Comparison of ENCODE assay signal across 10 mouse cellular contexts in genomic region chr9:91350861-91351291, GRCm38 (mm10). TPM values are rescaled to one million over a fixed set of nuclear protein-coding genes. Genes with fewer than 3 reads are reported as not detected.
DNase-seq lines count a peak whose midpoint lies in the region; ATAC-seq and TF ChIP-seq lines count a peak whose summit lies in the region.
"Had no signal": no experiment of that assay in that cellular context is flagged by ENCODE, and none has a peak within 500 bp of the region (broad histone marks: within the 10 kb centered on the region; RNA-seq: fewer than 3 reads in every experiment).

No protein-coding gene starts in this region.

- DNase-seq in cerebellum, adult 11 months, result peak; percentile 58
- peak; percentile 65 for DNase-seq in hindbrain, embryonic 10.5 days (ENCODE audit: low spot score)
- DNase-seq in adipocyte (ENCODE audit: low spot score), result no peak
- DNase-seq in spleen, postnatal 10 days (ENCODE audit: low spot score in 2 of 2), result no peak
- no peak for DNase-seq in adrenal gland, adult 18-20 months (ENCODE audit: low spot score in 2 of 2)

- peak overlapping the region; percentile 18; the same call in 1 of the 2 replicates for H3K4me3 ChIP-seq in cortical plate, adult 2 months (ENCODE audit: insufficient read depth, low read length)
- peak overlapping the region; percentile 48 for H3K4me3 ChIP-seq in hindbrain, embryonic 10.5 days

- no peaks in the 10 kb centered on the region for H3K4me1 ChIP-seq in cortical plate, adult 2 months (ENCODE audit: control insufficient read depth, insufficient read depth, low read length)
- peaks cover 45% of the 10 kb centered on the region for H3K4me1 ChIP-seq in hindbrain, embryonic 10.5 days (replicated peaks)

- H3K27ac ChIP-seq in cortical plate, adult 2 months (ENCODE audit: insufficient read depth, low read length), result peak overlapping the region; percentile 65; the same call in 1 of the 2 replicates
- H3K27ac ChIP-seq in hindbrain, embryonic 10.5 days, result peak overlapping the region; percentile 81

- TF ChIP-seq POLR2A in cortical plate, adult 2 months (IDR thresholded peaks at IDR 0.05; ENCODE audit: extremely low read depth, insufficient read depth, low read length), result no peak

- H3K36me3 ChIP-seq in hindbrain, embryonic 10.5 days, result no peaks in the 10 kb centered on the region

- H3K27me3 ChIP-seq in hindbrain, embryonic 10.5 days (ENCODE audit: insufficient read depth, poor library complexity, severe bottlenecking), result peaks cover 100% of the 10 kb centered on the region

- no peak for ATAC-seq in cerebellum, adult (ENCODE audit: insufficient number of reproducible peaks, low FRiP score, low TSS enrichment)
- 0 out of 2 replicates have a peak, but pooled peaks have one; percentile 22 for ATAC-seq in monocyte, adult 5-6 weeks (replicated peaks; ENCODE audit: insufficient number of reproducible peaks, low FRiP score, low TSS enrichment, poor library complexity, severe bottlenecking)

- TF ChIP-seq CTCF in cortical plate, adult 2 months (IDR thresholded peaks at IDR 0.05; ENCODE audit: extremely low read depth, insufficient read depth, low read length), result no peak

- no peaks in the 10 kb centered on the region for H3K9me3 ChIP-seq in hindbrain, embryonic 10.5 days

- WGBS in hindbrain, embryonic 10.5 days, result under 1% methylated on average over 14 of the region's 14 CpGs

RNA-seq across cellular contexts. Expression of gene Zic4, which starts 11.3 kb away (rescaled TPM):
- 3.4 and 3.9 TPM in 2 replicates for polyA plus RNA-seq in cortical plate, adult 2 months (2012; rRNA removed)
- polyA plus RNA-seq in hindbrain, embryonic 10.5 days (2016; fragmentation: Nextera tagmentation; extraction: Ambion mirVana), result 16.9 and 19.8 TPM in 2 replicates
- not detected in 3 replicates for total RNA-seq in monocyte, adult 5-6 weeks (2017)
- total RNA-seq in adrenal gland, adult 18-20 months (2021), result not detected
- total RNA-seq: liver, adult 2 months had no signal
- polyA plus RNA-seq: intestine, embryonic 14.5 days; liver, adult 2 months had no signal

RNA-seq across cellular contexts. Expression of gene Zic1, which starts 14.7 kb away (rescaled TPM):
- 21.0 and 26.3 TPM in 2 replicates for polyA plus RNA-seq in cortical plate, adult 2 months (2012; rRNA removed)
- 6.9 and 8.1 TPM in 2 replicates for polyA plus RNA-seq in hindbrain, embryonic 10.5 days (2016; fragmentation: Nextera tagmentation; extraction: Ambion mirVana)
- total RNA-seq in monocyte, adult 5-6 weeks (2017), result not detected in 3 replicates
- total RNA-seq in adrenal gland, adult 18-20 months (2021), result not detected
- total RNA-seq: liver, adult 2 months had no signal
- polyA plus RNA-seq: intestine, embryonic 14.5 days; liver, adult 2 months had no signal

Comparison
In these comparisons a context has a peak if more than half of its experiments do, and no peak if none do; other contexts are left out.
1. DNase-seq: peak in cerebellum, adult 11 months (single experiment) and hindbrain, embryonic 10.5 days (single experiment); none in adipocyte (single experiment), spleen, postnatal 10 days (0 of 2) and adrenal gland, adult 18-20 months (0 of 2).